Mouse (Mus musculus) CD4-positive helper T cell, adult 2 months (primary cell): ENCODE results near the gene Id3.
"Not testable (repeated sequence)": the region's sequence is repeated elsewhere in the genome, so short reads cannot be mapped to it uniquely, and the experiment has no call there.

Source experiments
- DNase-seq: peaks from one replicate; pipeline ENCODE4 v3.0.0-alpha.2; 2012; ENCODE audit warnings: low read depth, missing footprints, low spot score

Gene Id3

DNA sequence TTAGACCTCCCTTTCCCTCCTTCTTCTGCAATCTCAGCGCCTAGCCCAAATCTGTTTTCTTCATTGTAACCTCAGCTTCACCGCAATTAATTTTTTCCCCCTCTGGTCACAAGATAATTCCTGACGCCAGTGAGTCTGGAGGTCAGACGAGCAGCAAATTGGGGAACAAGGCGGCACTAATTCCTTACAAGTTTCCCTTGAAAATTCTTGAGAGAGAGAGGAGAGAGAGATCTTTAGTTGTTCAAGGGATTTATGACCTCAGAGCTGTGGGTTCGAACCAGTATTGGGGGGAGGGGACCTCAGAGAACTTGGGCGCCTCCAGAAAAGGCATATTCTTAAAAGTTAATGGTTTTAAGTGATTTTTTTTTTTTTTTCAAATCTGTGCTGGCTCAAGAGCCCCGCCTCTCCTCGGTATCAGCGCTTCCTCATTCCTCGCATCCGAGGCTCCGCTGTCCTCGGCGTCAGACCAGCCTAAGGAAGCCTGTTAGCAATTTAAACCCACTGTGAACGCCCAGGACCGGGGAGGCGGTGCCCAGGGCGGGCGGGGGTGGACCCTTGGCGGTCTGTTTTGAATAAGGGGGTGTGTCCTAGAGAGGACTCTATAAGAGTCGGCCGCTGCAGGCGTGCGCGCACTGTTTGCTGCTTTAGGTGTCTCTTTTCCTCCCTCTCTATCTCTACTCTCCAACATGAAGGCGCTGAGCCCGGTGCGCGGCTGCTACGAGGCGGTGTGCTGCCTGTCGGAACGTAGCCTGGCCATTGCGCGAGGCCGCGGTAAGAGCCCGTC, at the start of gene Id3:
TSS of gene Id3 (plus strand) at position 305 of the 784 bp plus-strand sequence.
- DNase-seq: peak; percentile 93

DNA sequence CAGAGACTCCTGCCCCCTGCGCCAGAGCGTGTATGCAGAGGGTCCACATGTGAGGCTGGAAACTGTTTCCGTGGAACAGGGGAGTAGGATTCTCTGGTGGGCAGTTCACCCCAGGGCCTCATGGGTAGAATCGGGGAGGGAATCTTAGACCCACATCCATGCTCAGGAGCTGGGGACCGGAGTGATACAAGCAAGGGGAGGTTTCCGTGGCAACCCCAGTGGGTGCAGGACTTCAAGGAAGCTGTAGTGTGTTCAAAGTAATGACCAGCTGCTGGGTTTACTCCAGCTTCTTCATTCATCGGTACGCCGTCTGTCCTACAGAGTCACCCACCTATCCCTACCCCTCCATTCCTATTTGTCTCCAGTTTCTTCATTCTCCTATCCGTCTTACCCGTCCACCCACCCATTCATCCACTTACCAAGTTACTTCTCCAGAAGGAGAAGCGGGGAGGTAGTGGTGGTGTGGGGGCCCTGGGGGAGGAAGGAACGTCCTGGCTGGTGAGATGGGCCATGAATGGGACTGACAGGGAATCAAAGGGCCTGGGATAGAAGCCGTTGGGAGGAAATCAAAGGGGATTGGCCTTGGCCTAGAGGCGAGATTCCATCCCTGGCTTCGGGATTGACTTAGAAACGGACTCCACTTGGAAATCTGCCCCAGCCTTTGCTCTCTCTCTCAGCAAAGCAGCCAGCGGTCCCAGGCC, 48.6 kb upstream of the Id3 start:
- no peak for DNase-seq

DNA sequence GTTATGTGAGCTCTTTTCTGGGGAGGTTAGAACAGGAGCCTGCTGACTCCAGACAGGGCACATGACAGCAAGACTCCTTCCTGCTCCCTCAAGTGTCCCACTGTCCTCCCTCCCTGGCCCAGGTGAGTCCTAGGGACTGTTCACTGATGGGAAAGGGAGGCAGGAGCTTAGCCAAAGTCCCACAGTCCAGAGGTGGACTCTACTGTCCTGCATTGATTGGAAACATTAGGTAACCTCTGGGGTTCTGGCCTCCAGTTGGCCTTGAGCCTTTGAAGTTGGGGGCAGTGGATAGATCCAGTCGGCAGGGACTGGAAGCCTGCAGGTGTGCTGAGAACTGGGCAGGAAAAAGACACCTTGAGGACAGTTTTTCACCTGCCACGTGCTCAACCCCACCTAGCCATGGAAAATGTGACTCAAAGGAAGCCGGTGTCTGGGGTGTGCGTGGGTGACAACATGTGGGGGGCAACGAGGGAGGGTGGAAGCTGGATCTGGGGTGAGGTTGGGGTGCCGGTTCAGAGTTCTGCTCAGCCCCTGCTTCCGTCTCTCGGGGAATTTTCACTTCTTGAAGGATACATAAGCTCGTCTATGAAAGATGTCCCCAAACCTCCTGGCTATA, 47.7 kb upstream of the Id3 start:
- peak; percentile 81 for DNase-seq

- no peak for DNase-seq
These were observed 46.7 kb upstream of the Id3 start for GRCm38 (mm10) chr4:136096446-136097113.

- no peak for DNase-seq
These were observed 44.9 kb upstream of the Id3 start for GRCm38 (mm10) chr4:136098446-136098845.

GRCm38 (mm10) chr4:136100396-136101070, 42.8 kb upstream of the Id3 start:
- DNase-seq: peak; percentile 82

GRCm38 (mm10) chr4:136101753-136102152, 41.5 kb upstream of the Id3 start:
- not testable (repeated sequence) for DNase-seq

DNA sequence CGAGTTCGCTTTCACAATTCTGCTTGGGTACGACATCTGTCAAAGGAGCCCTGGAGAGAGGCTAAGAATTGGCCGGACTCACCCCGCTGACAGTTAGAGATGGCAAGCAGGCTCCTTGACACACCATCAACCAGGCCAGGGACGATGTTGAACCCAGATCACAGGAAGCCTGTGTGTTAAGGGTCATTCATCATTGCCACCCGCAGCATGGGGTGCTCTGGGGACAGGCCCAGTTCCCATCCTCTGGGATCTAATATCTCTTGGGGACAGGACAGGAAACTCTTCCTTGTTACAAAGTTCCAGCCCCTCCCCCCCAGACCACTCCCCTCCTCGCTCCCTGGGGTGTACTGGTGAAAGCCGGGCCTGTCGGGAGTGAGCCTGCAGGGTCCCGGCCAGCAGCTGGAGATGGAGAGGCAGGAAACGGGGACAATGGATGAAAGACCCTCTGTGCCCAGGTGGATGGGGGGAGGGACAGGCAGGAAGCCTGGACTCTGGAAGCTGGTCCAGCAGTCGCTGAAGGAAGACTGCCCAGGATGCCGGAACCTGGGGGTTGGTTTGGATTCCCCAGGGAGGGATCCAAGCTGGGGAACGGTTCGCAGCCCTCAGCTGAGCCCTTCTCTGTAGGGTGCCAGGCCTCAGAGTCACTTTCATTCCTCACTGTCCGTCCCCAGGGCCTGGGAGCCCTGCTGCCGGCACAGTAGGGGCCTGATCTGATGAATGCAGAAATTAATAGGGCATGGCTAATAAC, 38.5 kb upstream of the Id3 start:
- DNase-seq: no peak

DNA sequence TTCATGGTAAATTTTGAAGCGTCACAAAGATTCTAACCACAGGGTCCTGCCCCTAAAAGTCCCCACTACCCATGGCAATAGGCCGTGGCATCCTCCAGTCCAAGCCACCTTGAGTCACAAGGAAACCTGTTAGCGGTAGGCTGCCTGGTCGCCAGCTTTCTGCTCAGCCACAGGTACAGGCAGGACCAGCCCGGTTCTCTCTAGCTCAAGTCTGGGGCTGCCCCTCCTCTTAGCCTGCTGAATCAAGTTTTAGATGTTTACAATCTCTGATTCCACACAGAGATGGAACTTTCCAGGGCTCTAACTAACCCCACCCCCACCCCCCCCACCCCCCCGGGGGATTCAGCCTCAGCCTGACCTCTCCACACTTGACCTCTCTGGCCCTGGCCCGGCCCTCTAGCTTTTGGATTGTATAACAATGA, 36.4 kb upstream of the Id3 start:
- DNase-seq: peak; percentile 78

- DNase-seq: no peak
These were observed 34.1 kb upstream of the Id3 start for GRCm38 (mm10) chr4:136109153-136109552.

GRCm38 (mm10) chr4:136109941-136110900, 33.1 kb upstream of the Id3 start:
- no peak for DNase-seq

GRCm38 (mm10) chr4:136112344-136112743, 31.0 kb upstream of the Id3 start:
- DNase-seq: no peak

DNA sequence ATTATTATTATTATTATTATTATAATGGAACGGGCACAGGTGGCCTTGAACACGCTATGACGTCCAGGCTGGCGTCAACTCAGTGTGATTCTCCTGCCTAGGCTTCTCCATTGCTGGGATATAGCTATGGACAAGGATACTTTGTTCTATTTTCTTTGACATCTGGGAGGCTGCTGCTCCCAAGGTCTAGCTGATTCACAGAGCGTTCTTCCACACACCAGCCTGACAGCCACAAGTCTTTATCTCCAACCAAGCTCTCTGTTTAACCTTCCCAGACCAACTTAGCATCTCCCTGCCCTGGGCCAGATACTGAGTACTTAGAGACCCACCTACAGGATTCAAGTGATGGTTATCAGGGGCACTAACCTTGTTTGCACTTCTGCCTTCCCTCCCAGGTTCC, 28.6 kb upstream of the Id3 start:
- DNase-seq: no peak

- no peak for DNase-seq
These were observed 26.3 kb upstream of the Id3 start for GRCm38 (mm10) chr4:136117022-136117421.

- DNase-seq: no peak
These were observed 23.3 kb upstream of the Id3 start for GRCm38 (mm10) chr4:136120041-136120440.

GRCm38 (mm10) chr4:136121158-136121557, 22.1 kb upstream of the Id3 start:
- no peak for DNase-seq

GRCm38 (mm10) chr4:136121844-136122468, 21.3 kb upstream of the Id3 start:
- no peak for DNase-seq

- peak; percentile 55 for DNase-seq
These were observed 20.0 kb upstream of the Id3 start for GRCm38 (mm10) chr4:136123111-136123791.

GRCm38 (mm10) chr4:136123792-136124161, 19.5 kb upstream of the Id3 start:
- DNase-seq: no peak
